Mouse (Mus musculus): Measurements from ENCODE around the gene Syvn1.

GRCm38 (mm10) chr19:6040002-6040401, 6.4 kb upstream of the Syvn1 start:
- TF ChIP-seq POLR2A (IDR thresholded peaks at IDR 0.05; ENCODE audit: control insufficient read depth, extremely low read depth, insufficient read depth, low read length, poor library complexity) (no peak), CTCF (IDR thresholded peaks at IDR 0.05; ENCODE audit: borderline replicate concordance, control insufficient read depth, extremely low read depth, insufficient read depth, low read length, poor library complexity) (no peak)
